Mouse (Mus musculus) layer of hippocampus, postnatal 25 days (tissue): ENCODE measurements around the gene Drc3. TPM values are rescaled to one million over a fixed set of nuclear protein-coding genes. Genes with fewer than 3 reads are reported as not detected.

Experiments
- DNase-seq, 2 experiments: peaks; one replicate each; pipeline ENCODE4 v3.0.0; 2022; ENCODE audit warnings: mixed read lengths in 2 of 2, low spot score in 1 of 2; ENCODE audit errors: extremely low spot score in 1 of 2
- total RNA-seq, 2 experiments: library from RNA; stranded (reverse); gene quantifications; 2 replicates each; pipeline ENCODE4 v1.2.3; 2021

The Drc3 gene
- total RNA-seq, 2 experiments from 2014 or later: 5.3 to 5.9 TPM

DNA sequence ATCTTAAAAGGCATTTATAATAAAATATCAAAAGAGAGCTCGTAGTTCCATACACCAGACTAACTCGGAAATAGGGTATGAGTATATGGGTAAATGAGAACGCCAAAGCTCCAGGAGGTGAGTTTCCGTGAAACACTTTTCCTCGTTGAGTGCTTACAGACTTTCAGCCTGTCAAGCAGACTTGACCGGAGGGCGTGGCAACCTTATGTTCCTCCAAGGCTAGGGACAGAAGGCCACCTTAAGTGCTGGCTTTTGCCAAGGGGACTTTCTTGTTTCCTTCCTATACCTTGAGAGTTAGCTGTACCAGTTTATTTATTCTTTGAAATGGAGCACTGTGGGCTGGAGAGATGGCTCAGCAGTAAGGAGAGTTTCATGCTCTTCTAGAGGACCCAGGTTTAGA is 87.0 kb downstream of the Drc3 start:
- no peak for DNase-seq

DNA sequence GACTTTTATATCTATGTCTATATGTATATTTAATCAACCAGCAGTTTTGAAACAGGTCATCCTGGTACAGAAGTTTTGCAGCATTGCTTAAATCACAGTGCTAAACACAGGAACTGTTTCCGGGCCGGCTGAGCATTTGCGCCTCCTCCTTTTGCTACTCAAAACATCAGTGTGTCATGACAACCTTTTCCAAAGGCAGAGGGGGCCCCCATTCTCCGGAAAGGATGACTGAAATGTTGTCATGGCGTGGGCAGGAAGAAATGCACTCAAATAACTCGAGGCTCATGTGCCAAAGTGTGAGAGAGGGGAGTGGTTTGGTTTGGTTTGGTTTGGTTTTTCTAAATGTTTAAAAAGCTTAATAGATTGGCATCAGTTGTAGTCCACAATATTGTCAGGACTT is 89.8 kb downstream of the Drc3 start:
- DNase-seq: no peak

Other genes starting within 250 kb of the Drc3 start
- 10 to 100 TPM; 60.2 to 76.4 TPM for gene Rai1, start 248.3 kb upstream of the Drc3 start, total RNA-seq
- gene Srebf1, start 130.7 kb upstream of the Drc3 start, total RNA-seq: 10 to 100 TPM; 49.9 to 58.1 TPM
- 100 to 1,000 TPM; 170 to 175 TPM for gene Tom1l2, start 424 bp upstream of the Drc3 start, total RNA-seq
- 10 to 100 TPM; 50.1 to 53.8 TPM for gene Gid4, start 63.8 kb downstream of the Drc3 start, total RNA-seq
- gene Atpaf2, start 65.1 kb downstream of the Drc3 start, total RNA-seq: 10 to 100 TPM; 29.1 to 31.4 TPM
- gene Drg2, start 101.3 kb downstream of the Drc3 start, total RNA-seq: 10 to 100 TPM; 70.2 to 72.7 TPM
- gene Myo15, start 116.0 kb downstream of the Drc3 start, total RNA-seq: under 1 TPM; 0.05 to 0.09 TPM
- 10 to 100 TPM; 49.7 to 54.1 TPM for gene Alkbh5, start 183.1 kb downstream of the Drc3 start, total RNA-seq